Mouse (Mus musculus): ENCODE results near the gene Atg9b. TPM values are rescaled to one million over a fixed set of nuclear protein-coding genes. Genes with fewer than 3 reads are reported as not detected.

Gene Atg9b
- total RNA-seq, 2 experiments from 2014 or later = 0.27 to 0.75 TPM

Other genes with a start within 250 kb of the Atg9b start
- gene Nupl2, start 227.2 kb downstream of the Atg9b start, total RNA-seq (2021) = 1 to 10 TPM; 7.1 to 8.6 TPM
- 10 to 100 TPM; 56.3 to 72.6 TPM for gene Kcnh2, start 40.5 kb downstream of the Atg9b start, total RNA-seq (2021)
- 10 to 100 TPM; 23.7 to 26.2 TPM for gene Nos3, start 27.3 kb downstream of the Atg9b start, total RNA-seq (2021)
- gene Abcb8, start 1.5 kb upstream of the Atg9b start, total RNA-seq (2021) = 10 to 100 TPM; 83.7 to 84.9 TPM
- not detected for gene Asic3, start 21.2 kb upstream of the Atg9b start, total RNA-seq (2021)
- gene Cdk5, start 31.4 kb upstream of the Atg9b start, total RNA-seq (2021) = 10 to 100 TPM; 22.5 to 23.0 TPM
- gene Slc4a2, start 31.7 kb upstream of the Atg9b start, total RNA-seq (2021) = 10 to 100 TPM; 29.2 to 35.1 TPM
- gene Fastk, start 53.1 kb upstream of the Atg9b start, total RNA-seq (2021) = 100 to 1,000 TPM; 288 to 310 TPM
- 10 to 100 TPM; 11.7 to 12.1 TPM for gene Tmub1, start 55.7 kb upstream of the Atg9b start, total RNA-seq (2021)
- gene Agap3, start 60.0 kb upstream of the Atg9b start, total RNA-seq (2021) = 10 to 100 TPM; 83.6 to 91.1 TPM
- not detected for gene Gbx1, start 135.1 kb upstream of the Atg9b start, total RNA-seq (2021)
- 10 to 100 TPM; 73.0 to 82.3 TPM for gene Asb10, start 148.8 kb upstream of the Atg9b start, total RNA-seq (2021)
- gene 4931409K22Rik, start 164.7 kb upstream of the Atg9b start, total RNA-seq (2021) = not detected
- gene Abcf2, start 185.3 kb upstream of the Atg9b start, total RNA-seq (2021) = 10 to 100 TPM; 55.3 to 56.0 TPM
- gene Chpf2, start 194.6 kb upstream of the Atg9b start, total RNA-seq (2021) = 10 to 100 TPM; 10.8 to 11.6 TPM
- 10 to 100 TPM; 63.2 to 64.5 TPM for gene Smarcd3, start 232.3 kb upstream of the Atg9b start, total RNA-seq (2021)